Mouse (Mus musculus) embryo, embryonic 11 days (tissue): ENCODE results near the gene Tmem217.

ENCODE experiments used
- DNase-seq: peaks from one replicate; pipeline ENCODE4 v3.0.0-alpha.2; 2015

The Tmem217 gene

GRCm38 (mm10) chr17:29488257-29488977 is 63.8 kb downstream of the Tmem217 start:
- DNase-seq, result no peak

- DNase-seq, result no peak
Observed at GRCm38 (mm10) chr17:29485336-29486233, 66.6 kb downstream of the Tmem217 start.

GRCm38 (mm10) chr17:29484431-29484830 is 67.8 kb downstream of the Tmem217 start:
- DNase-seq, result no peak

GRCm38 (mm10) chr17:29483282-29483681 is 68.9 kb downstream of the Tmem217 start:
- DNase-seq, result no peak

GRCm38 (mm10) chr17:29482632-29483031 is 69.6 kb downstream of the Tmem217 start:
- DNase-seq, result no peak

GRCm38 (mm10) chr17:29480256-29480655 is 71.9 kb downstream of the Tmem217 start:
- no peak for DNase-seq

- DNase-seq, result no peak
Observed at GRCm38 (mm10) chr17:29478271-29478670, 73.9 kb downstream of the Tmem217 start.

GRCm38 (mm10) chr17:29477357-29477756 is 74.8 kb downstream of the Tmem217 start:
- no peak for DNase-seq

- DNase-seq, result no peak
Observed at GRCm38 (mm10) chr17:29476461-29476860, 75.7 kb downstream of the Tmem217 start.
